Mouse (Mus musculus) heart, postnatal 36 days (tissue): Measurements from ENCODE around the gene Lurap1l. TPM values are rescaled to one million over a fixed set of nuclear protein-coding genes. Genes with fewer than 3 reads are reported as not detected.

Experiments used
- DNase-seq, 2 experiments: peaks; one replicate each; pipeline ENCODE4 v3.0.0; 2021 to 2022
- intact Hi-C: fragments of 180-260 bp; cut with DNase I; formaldehyde crosslinking; loops from one replicate; pipeline ENCODE4 v1.15.1; 2025
- microRNA-seq, 2 experiments: library from miRNA; unstranded; fragments of <30 nt; microRNA quantifications; one replicate each; pipeline ENCODE4 v1.2.0; 2021; ENCODE audit warnings: borderline number of aligned reads in 2 of 2
- total RNA-seq, 2 experiments: library from RNA; stranded (reverse); gene quantifications; 2 replicates each; pipeline ENCODE4 v1.2.3; 2021

The Lurap1l gene
- total RNA-seq, 2 experiments from 2014 or later: 1.8 to 1.9 TPM

DNA sequence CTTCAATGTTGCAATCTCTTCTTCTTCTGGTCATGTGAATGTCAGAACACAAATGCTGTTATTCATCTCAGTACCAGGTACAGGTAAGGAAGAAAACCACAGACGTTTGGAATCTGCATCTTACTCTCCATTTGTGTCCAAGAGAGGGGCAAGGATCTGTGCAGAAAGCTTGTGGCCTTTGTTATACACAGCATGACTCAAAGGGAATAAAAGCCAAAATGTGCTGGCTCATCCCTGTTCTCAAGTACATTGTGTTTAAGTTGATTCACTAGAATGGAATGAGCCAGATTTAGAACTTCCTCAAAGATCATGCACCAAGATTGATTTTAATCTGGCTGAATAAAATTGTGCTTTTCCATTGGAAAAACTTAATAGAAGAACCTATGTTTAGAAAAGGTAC is 61.4 kb downstream of the Lurap1l start:
- intact Hi-C loops: no loop called here
- DNase-seq: no peak

DNA sequence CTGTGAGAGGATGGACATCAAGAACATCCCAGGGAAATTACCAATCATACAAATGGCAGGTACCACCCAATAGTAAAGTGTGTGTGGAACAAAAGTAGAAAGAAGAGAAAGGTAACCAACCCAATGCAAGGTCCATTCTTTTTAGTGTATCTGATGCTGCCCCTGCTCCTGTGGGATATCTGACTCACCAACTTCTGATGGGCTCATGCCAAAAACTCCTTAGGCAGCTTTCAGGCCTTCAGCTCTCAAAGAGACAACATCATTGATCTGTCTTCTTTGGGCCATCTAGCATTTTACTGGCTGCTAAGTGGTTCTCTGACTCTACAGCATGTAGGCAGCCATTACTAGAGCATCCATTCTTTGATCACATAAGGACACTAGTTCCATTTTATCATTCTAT is 63.5 kb downstream of the Lurap1l start:
- no peak for DNase-seq
- intact Hi-C loops: no loop called here

DNA sequence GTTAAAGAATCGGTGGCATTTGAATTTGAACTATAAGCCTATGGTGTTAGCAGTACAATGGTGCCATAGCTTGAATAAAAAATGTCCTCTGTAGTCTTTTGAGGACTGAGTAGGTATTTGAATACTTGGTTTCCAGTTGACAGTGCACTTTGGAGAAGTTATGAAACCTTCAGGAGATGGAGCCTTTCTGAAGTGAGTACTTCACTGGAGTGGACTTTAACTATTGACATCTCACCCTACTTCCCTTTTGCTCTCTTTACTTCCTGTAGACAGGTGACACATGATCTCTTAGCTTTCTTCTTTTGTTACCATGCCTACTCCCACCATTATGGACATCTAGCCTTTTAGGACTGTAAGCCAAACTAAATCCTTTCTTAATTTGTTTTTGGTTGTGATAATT is 80.4 kb downstream of the Lurap1l start:
- intact Hi-C loops: no loop called here
- DNase-seq: no peak

DNA sequence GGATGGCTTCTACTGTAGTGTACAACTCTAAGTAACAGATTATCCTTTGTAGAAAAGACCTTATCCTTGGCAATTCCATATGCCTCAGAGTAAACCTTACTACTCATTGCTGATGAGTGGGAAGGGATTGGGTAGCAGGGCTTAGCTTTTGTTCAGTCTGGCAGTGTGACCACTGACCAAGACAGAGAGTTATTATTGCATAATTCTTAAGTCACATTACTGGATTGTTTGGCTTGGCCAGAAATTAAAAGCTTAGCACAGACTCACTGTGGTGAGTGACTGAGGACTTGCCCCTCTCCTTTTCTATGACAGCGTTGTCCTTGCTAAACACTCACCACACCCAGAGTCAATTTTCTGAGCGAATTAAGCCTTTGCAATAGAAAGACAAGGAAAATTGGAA is 93.1 kb downstream of the Lurap1l start:
- intact Hi-C loops: no loop called here
- no peak for DNase-seq

Small RNA genes within 50 kb of the gene (microRNA-seq; reads per million reads assigned to microRNA genes)
- 0 reads per million in 2 experiments for gene Gm27452

Other genes with a start within 250 kb of the Lurap1l start
- gene Tyrp1, start 76.5 kb upstream of the Lurap1l start, total RNA-seq: under 1 TPM in 1 of 2 experiments, not detected in 1; 0.19 TPM